Mouse (Mus musculus) thymus, postnatal 4 days (tissue): ENCODE measurements around the gene Slc39a13.
"Not testable (repeated sequence)": the region's sequence is repeated elsewhere in the genome, so short reads cannot be mapped to it uniquely, and the experiment has no call there.

Source experiments
- DNase-seq: peaks from one replicate; pipeline ENCODE4 v3.0.0; 2021

The Slc39a13 gene

GRCm38 (mm10) chr2:91023131-91023530 is 47.1 kb downstream of the Slc39a13 start:
- no peak for DNase-seq

GRCm38 (mm10) chr2:91022266-91022665 is 48.0 kb downstream of the Slc39a13 start:
- not testable (repeated sequence) for DNase-seq

- DNase-seq, result no peak
These were observed 50.3 kb downstream of the Slc39a13 start for GRCm38 (mm10) chr2:91019911-91020310.

GRCm38 (mm10) chr2:91018061-91018788 is 52.0 kb downstream of the Slc39a13 start:
- no peak for DNase-seq

- no peak for DNase-seq
These were observed 54.8 kb downstream of the Slc39a13 start for GRCm38 (mm10) chr2:91015386-91015785.

GRCm38 (mm10) chr2:91013881-91014280 is 56.3 kb downstream of the Slc39a13 start:
- DNase-seq, result no peak
